Mouse (Mus musculus): ENCODE measurements around the gene Ptbp1. TPM values are rescaled to one million over a fixed set of nuclear protein-coding genes. Genes with fewer than 3 reads are reported as not detected.

The Ptbp1 gene
- polyA plus RNA-seq, 1 experiment from 2014 or later: 302 TPM

GRCm38 (mm10) chr10:79871845-79872244 is 17.6 kb downstream of the Ptbp1 start:
- Histone ChIP-seq H3K4me3 (ENCODE audit: low read length) (no peak overlapping the region), H3K27ac (ENCODE audit: low read length) (no peak overlapping the region), H3K9me3 (ENCODE audit: control insufficient read depth, low read length) (no peaks in the 10 kb centered on the region), H3K27me3 (replicated peaks; ENCODE audit: control insufficient read depth, insufficient read depth, low read length) (no peaks in the 10 kb centered on the region; the same call in 1 of the 2 replicates), H3K4me1 (ENCODE audit: control insufficient read depth, insufficient read depth, low read length) (peaks cover 16% of the 10 kb centered on the region), H3K36me3 (ENCODE audit: control insufficient read depth, insufficient read depth, low read length) (no peaks in the 10 kb centered on the region), H3K9ac (ENCODE audit: low read depth, low read length) (no peak overlapping the region), H3K4me2 (ENCODE audit: low read depth, low read length) (no peak overlapping the region)
- ATAC-seq: no peak
- WGBS: 87% methylated on average over 8 of the region's 8 CpGs

DNA sequence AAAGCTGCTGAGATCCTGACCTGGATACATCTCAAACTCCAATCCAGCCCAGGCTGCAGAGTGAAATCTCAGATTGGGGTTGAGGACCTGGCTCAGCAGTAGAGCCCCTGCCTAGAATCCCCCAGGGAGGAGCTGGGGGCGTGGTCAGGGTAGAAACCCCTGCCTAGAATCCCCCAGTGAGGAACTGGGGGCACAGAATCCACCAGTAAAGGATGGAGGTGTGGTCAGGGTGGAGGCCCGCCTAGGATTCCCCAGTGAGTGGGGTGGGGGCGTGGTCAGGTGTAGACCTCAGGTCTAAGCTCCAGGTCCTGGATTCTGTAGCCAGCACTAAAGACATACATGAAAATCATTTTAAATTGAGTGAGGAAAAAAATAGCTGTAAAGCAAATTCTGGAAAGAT is 18.6 kb downstream of the Ptbp1 start:
- H3K27me3 ChIP-seq (replicated peaks; ENCODE audit: control insufficient read depth, insufficient read depth, low read length): no peaks in the 10 kb centered on the region; the same call in 1 of the 2 replicates
- WGBS: 47% methylated on average over 3 of the region's 3 CpGs
- no peaks in the 10 kb centered on the region for H3K36me3 ChIP-seq (ENCODE audit: control insufficient read depth, insufficient read depth, low read length)
- H3K4me3 ChIP-seq (ENCODE audit: low read length): no peak overlapping the region; the same call in 1 of the 2 replicates
- no peak overlapping the region for H3K27ac ChIP-seq (ENCODE audit: low read length)
- ATAC-seq: no peak
- no peaks in the 10 kb centered on the region for H3K9me3 ChIP-seq (ENCODE audit: control insufficient read depth, low read length)
- peak overlapping the region; percentile 19; the same call in 1 of the 2 replicates for H3K4me2 ChIP-seq (ENCODE audit: low read depth, low read length)
- H3K4me1 ChIP-seq (ENCODE audit: control insufficient read depth, insufficient read depth, low read length): peaks cover 20% of the 10 kb centered on the region
- H3K9ac ChIP-seq (ENCODE audit: low read depth, low read length): no peak overlapping the region

- Histone ChIP-seq H3K27me3 (replicated peaks; ENCODE audit: control insufficient read depth, insufficient read depth, low read length) (no peaks in the 10 kb centered on the region; the same call in 1 of the 2 replicates), H3K4me1 (ENCODE audit: control insufficient read depth, insufficient read depth, low read length) (peaks cover 20% of the 10 kb centered on the region), H3K4me3 (ENCODE audit: low read length) (peak overlapping the region; percentile 69), H3K36me3 (ENCODE audit: control insufficient read depth, insufficient read depth, low read length) (no peaks in the 10 kb centered on the region), H3K9ac (ENCODE audit: low read depth, low read length) (0 out of 2 replicates have a peak overlapping the region, but pooled peaks have one; percentile 76), H3K27ac (ENCODE audit: low read length) (no peak overlapping the region), H3K9me3 (ENCODE audit: control insufficient read depth, low read length) (no peaks in the 10 kb centered on the region), H3K4me2 (ENCODE audit: low read depth, low read length) (peak overlapping the region; percentile 85)
- 20% methylated on average over 6 of the region's 6 CpGs for WGBS
- ATAC-seq: no peak
These were observed 19.1 kb downstream of the Ptbp1 start for GRCm38 (mm10) chr10:79873313-79873712.

DNA sequence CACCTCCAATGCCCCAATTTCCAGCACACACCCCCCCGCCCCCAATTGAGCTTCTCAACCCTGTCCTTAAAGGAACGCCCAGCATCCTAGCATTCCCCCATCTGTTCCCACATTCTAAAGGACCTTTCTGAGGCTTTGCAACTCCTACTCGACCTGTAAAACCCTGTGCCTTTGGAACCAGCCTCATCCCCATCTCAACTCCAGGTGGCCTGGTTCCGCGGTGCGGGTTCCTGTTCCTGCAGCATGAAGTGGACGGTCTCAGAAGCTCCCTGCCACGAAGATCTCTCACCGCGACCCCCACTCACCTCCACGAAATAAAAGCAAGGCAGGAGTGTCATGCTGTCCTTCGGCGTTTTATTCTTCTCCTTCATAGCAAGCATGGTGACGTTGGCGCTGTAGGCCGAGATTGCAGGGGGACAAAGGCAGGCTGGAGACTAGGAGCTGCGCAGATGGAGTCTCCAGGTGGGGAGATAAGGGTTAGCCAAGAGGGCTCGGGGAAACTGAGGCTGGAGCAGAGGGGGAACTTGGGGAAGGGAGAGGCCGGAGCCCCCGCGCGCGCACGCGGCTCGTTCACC is 19.6 kb downstream of the Ptbp1 start:
- Histone ChIP-seq H3K4me1 (ENCODE audit: control insufficient read depth, insufficient read depth, low read length) (peaks cover 20% of the 10 kb centered on the region), H3K4me3 (ENCODE audit: low read length) (peak overlapping the region; percentile 69), H3K4me2 (ENCODE audit: low read depth, low read length) (peak overlapping the region; percentile 85), H3K36me3 (ENCODE audit: control insufficient read depth, insufficient read depth, low read length) (no peaks in the 10 kb centered on the region), H3K9ac (ENCODE audit: low read depth, low read length) (peak overlapping the region; percentile 76), H3K27ac (ENCODE audit: low read length) (peak overlapping the region; percentile 8), H3K9me3 (ENCODE audit: control insufficient read depth, low read length) (no peaks in the 10 kb centered on the region), H3K27me3 (replicated peaks; ENCODE audit: control insufficient read depth, insufficient read depth, low read length) (no peaks in the 10 kb centered on the region; the same call in 1 of the 2 replicates)
- peak; percentile 5; the same call in 1 of the 2 replicates for ATAC-seq
- WGBS: 2% methylated on average over 26 of the region's 26 CpGs

DNA sequence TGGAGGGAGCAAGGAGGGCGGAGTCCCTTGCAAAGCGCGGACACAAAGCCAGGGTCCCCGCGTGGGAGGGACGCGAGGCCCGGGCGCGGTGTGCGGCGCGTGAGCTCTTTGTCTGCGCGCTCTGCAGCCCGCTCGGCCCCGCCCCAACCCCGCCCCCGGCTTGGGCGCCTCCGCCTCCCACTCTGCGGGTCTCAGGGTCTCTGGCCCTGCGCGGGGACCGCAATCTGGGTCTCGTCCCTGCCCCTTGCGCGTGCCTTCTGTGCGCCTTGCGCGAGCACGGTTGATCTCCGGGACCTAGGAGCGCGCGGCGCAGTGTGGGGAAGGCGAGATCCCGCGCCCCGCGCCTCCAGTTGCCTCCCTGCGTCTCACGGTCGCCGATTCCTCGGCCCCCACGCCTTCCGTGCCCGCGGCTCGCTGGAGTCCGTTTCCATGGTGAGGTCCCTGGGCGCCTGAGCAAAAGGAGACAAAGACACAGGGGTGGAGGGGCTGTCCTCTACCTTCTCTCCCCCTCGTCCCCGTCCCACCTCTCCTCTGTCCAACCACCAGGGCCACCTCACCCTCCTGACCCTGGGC is 20.1 kb downstream of the Ptbp1 start, which contains the start of the genes Prtn3 and Plppr3:
TSS of gene Prtn3 (plus strand) at position 187 of the 573 bp plus-strand sequence.
TSS of gene Plppr3 (minus strand) at position 345 of the 573 bp plus-strand sequence.
- peak within 1 kb of the TSS; percentile 76 for H3K9ac ChIP-seq (ENCODE audit: low read depth, low read length)
- H3K27me3 ChIP-seq (replicated peaks; ENCODE audit: control insufficient read depth, insufficient read depth, low read length): no peaks in the 10 kb centered on the region; the same call in 1 of the 2 replicates
- H3K36me3 ChIP-seq (ENCODE audit: control insufficient read depth, insufficient read depth, low read length): no peaks in the 10 kb centered on the region
- H3K4me2 ChIP-seq (ENCODE audit: low read depth, low read length): peak within 1 kb of the TSS; percentile 85
- H3K4me3 ChIP-seq (ENCODE audit: low read length): peak within 1 kb of the TSS; percentile 69
- peaks cover 20% of the 10 kb centered on the region for H3K4me1 ChIP-seq (ENCODE audit: control insufficient read depth, insufficient read depth, low read length)
- peak; percentile 78 for ATAC-seq
- peak within 1 kb of the TSS; percentile 28 for H3K27ac ChIP-seq (ENCODE audit: low read length)
- WGBS: under 1% methylated on average over 50 of the region's 57 CpGs
- no peaks in the 10 kb centered on the region for H3K9me3 ChIP-seq (ENCODE audit: control insufficient read depth, low read length)

DNA sequence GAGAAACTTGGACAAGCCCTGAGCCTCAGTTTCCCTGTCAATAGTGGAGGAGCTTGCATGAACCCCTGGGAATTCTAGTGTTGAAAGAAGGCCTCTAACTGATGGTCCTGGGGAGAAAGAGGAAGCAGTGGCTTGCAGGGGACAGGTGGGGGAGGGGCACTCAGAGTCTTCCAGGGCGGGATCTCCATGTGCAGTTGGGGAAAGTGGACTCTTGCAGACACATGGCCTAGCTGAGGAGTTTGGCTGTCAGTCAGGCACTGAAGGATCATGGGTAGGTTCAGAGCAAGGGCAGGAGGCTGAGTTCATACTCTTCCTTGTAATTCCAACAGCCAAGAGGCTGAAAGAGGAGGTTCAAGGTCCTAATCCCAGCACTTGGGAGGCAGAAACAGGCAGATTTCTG is 22.9 kb downstream of the Ptbp1 start:
- peaks cover 1% of the 10 kb centered on the region; the same call in 1 of the 2 replicates for H3K27me3 ChIP-seq (replicated peaks; ENCODE audit: control insufficient read depth, insufficient read depth, low read length)
- no peak overlapping the region for H3K9ac ChIP-seq (ENCODE audit: low read depth, low read length)
- H3K9me3 ChIP-seq (ENCODE audit: control insufficient read depth, low read length): no peaks in the 10 kb centered on the region
- no peak overlapping the region for H3K27ac ChIP-seq (ENCODE audit: low read length)
- no peaks in the 10 kb centered on the region for H3K36me3 ChIP-seq (ENCODE audit: control insufficient read depth, insufficient read depth, low read length)
- H3K4me1 ChIP-seq (ENCODE audit: control insufficient read depth, insufficient read depth, low read length): peaks cover 39% of the 10 kb centered on the region
- no peak overlapping the region for H3K4me2 ChIP-seq (ENCODE audit: low read depth, low read length)
- no peak overlapping the region for H3K4me3 ChIP-seq (ENCODE audit: low read length)
- ATAC-seq: no peak
- 35% methylated on average over 1 of the region's 1 CpGs for WGBS

DNA sequence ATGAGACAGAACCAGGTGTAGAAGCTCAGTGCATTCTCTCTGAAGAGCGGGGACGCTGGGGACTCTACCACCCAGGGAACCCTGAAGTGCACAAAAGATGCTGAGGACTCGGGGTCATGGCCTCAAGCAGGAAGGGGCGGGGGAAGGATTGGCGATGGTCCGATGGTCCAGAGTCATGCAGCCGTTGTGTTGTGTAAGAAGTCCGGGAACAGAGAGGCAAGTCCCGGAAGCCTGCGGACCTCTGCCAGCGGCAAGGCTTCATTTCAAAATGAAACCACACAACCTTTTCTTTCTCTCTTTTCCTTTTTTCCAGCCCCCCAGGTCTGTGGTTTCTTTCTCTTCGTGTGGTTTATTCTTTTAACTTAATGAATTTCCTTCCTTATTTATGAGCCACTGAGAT is 23.5 kb downstream of the Ptbp1 start:
- peaks cover 3% of the 10 kb centered on the region; the same call in 1 of the 2 replicates for H3K27me3 ChIP-seq (replicated peaks; ENCODE audit: control insufficient read depth, insufficient read depth, low read length)
- H3K36me3 ChIP-seq (ENCODE audit: control insufficient read depth, insufficient read depth, low read length): no peaks in the 10 kb centered on the region
- H3K9me3 ChIP-seq (ENCODE audit: control insufficient read depth, low read length): no peaks in the 10 kb centered on the region
- no peak overlapping the region for H3K4me3 ChIP-seq (ENCODE audit: low read length)
- no peak for ATAC-seq
- H3K27ac ChIP-seq (ENCODE audit: low read length): no peak overlapping the region
- 58% methylated on average over 12 of the region's 12 CpGs for WGBS
- no peak overlapping the region for H3K4me2 ChIP-seq (ENCODE audit: low read depth, low read length)
- H3K4me1 ChIP-seq (ENCODE audit: control insufficient read depth, insufficient read depth, low read length): peaks cover 41% of the 10 kb centered on the region
- H3K9ac ChIP-seq (ENCODE audit: low read depth, low read length): no peak overlapping the region

DNA sequence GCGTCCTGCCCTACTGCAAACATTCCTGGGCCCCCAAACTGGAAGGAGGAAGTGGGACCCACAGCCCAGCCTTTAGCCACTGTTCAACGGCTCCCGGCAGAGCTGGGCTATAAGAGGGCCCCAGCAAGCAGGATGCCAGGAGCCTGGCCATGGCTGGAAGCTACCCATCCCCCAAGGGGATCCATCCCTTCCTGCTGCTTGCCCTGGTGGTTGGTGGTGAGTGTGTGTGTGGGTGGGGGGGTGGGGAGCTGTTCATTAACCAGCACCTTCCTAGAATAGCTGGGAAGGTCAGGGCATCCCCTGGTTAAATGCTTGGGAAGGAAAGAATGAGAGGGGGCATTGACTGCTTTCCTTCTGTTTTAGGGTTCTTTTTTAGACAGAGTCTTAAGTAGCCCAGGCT is 25.3 kb downstream of the Ptbp1 start:
- Histone ChIP-seq H3K9ac (ENCODE audit: low read depth, low read length) (no peak overlapping the region), H3K27ac (ENCODE audit: low read length) (no peak overlapping the region), H3K4me1 (ENCODE audit: control insufficient read depth, insufficient read depth, low read length) (peaks cover 34% of the 10 kb centered on the region), H3K4me3 (ENCODE audit: low read length) (no peak overlapping the region), H3K36me3 (ENCODE audit: control insufficient read depth, insufficient read depth, low read length) (no peaks in the 10 kb centered on the region), H3K9me3 (ENCODE audit: control insufficient read depth, low read length) (no peaks in the 10 kb centered on the region), H3K4me2 (ENCODE audit: low read depth, low read length) (no peak overlapping the region), H3K27me3 (replicated peaks; ENCODE audit: control insufficient read depth, insufficient read depth, low read length) (0 out of 2 replicates have a peak, but pooled peaks cover 3% of the 10 kb centered on the region)
- ATAC-seq: no peak
- WGBS: 25% methylated on average over 3 of the region's 3 CpGs

DNA sequence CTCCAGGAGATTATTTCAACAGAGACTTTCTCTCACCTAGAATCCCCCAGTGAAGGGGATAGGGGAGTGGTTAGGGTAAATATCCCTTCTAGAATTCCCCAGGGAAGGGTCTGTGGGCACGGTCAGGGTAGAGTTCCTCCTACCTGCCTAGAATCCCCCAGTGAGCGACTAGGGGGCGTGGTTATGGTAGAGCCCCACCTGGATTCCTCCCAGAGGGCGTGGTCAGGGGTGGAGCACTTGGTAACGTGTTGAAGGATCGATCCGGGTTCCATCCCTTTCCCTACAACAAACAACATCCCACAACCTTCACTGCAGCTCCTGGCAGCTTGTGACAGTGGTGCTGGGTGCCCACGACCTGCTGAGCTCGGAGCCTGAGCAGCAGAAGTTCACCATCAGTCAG is 26.5 kb downstream of the Ptbp1 start:
- 0 out of 2 replicates have a peak, but pooled peaks have one; percentile 31 for ATAC-seq
- Histone ChIP-seq H3K27me3 (replicated peaks; ENCODE audit: control insufficient read depth, insufficient read depth, low read length) (0 out of 2 replicates have a peak, but pooled peaks cover 3% of the 10 kb centered on the region), H3K9ac (ENCODE audit: low read depth, low read length) (0 out of 2 replicates have a peak overlapping the region, but pooled peaks have one; percentile 2), H3K9me3 (ENCODE audit: control insufficient read depth, low read length) (no peaks in the 10 kb centered on the region), H3K4me3 (ENCODE audit: low read length) (no peak overlapping the region), H3K27ac (ENCODE audit: low read length) (no peak overlapping the region), H3K4me2 (ENCODE audit: low read depth, low read length) (no peak overlapping the region), H3K36me3 (ENCODE audit: control insufficient read depth, insufficient read depth, low read length) (no peaks in the 10 kb centered on the region), H3K4me1 (ENCODE audit: control insufficient read depth, insufficient read depth, low read length) (peaks cover 28% of the 10 kb centered on the region)
- 14% methylated on average over 9 of the region's 9 CpGs for WGBS

Measured in intestine, embryonic 16.5 days (tissue).